Mouse (Mus musculus) embryonic fibroblast, embryonic 13.5 days (primary cell): ENCODE results near the gene Tdpoz1.

Experiments
- CTCF ChIP-seq: IDR thresholded peaks from 2 replicates; pipeline ENCODE4 v1.5.1; 2011; ENCODE audit warnings: mild to moderate bottlenecking, control low read depth, low read length, moderate library complexity, borderline replicate concordance; ENCODE audit not compliant: insufficient read depth
- POLR2A ChIP-seq: IDR thresholded peaks from 2 replicates; pipeline ENCODE4 v1.6.1; 2011; ENCODE audit warnings: low read depth, mild to moderate bottlenecking, control low read depth, low read length, moderate library complexity

DNA sequence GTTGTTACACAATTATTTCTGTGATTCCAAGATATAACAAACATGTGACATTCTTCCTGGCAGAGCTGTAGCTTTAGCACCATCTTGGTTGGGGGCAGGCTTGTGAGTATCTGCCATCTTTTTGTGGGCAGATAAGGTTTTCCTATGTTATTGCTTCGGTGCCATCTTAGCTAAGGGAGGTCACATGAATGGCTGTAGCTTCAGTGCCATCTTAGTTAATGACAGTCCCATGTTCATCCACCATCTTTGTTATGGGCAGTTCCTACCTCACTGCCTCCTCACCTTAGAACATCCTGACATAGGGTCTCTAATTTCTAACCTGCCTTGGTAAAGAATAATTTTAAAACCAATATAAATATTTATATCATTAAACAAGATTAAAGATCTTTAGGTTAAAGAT lies 21.9 kb downstream of the Tdpoz1 start:
- TF ChIP-seq CTCF = no peak
- no peak for TF ChIP-seq POLR2A
